Mouse (Mus musculus) cerebral cortex, adult 2 months (tissue): ENCODE data around the gene Gxylt2.

Source experiments
- WGBS: fragments of 180-500 bp; shearing (Covaris S2); methylation state at CpG from one replicate; pipeline ENCODE4 v1.1.7; 2018; 5-methylcytosine and 5-hydroxymethylcytosine counted together

The Gxylt2 gene

DNA sequence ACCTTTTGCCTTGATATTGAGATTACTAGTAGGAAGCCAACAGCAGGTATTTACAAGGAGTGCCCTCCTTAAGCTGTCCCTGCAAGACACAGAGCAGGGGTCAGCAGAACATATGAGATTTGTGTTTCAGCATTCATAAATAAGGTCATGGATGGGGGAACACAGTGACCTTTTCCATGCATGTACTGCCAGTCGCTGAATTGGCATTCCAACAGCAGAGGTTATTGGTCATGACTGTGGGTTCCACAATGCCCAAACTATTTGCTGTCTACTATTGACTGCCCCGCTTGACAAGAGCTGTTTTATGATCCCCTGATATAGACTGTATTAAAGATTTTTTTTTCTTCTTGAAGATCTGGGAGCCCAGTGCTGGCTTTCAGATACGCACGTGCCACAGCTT is 95.2 kb downstream of the Gxylt2 start:
- WGBS = 91% methylated on average over 4 of the region's 4 CpGs

DNA sequence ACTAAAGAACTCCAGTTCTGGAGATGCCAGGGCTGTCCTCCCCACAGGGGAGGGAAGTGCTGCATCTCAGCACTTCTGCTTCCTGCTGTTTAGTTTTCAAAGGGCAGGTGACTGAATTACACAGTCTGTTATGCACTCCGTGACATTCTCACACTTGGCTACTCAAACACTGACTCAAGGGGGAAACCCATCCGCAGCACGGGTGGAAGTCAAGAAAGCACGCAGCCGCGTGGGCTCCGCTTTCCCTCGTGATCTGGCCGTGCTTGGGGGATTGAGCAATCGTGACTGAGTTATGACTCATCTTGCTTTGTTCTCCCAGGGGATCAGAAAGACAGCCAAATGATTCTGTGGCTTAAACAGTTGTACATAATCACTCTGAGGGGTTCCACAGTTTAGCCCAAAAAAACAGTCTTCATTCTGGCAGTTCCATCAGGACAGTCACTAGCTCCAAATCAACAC is 96.0 kb downstream of the Gxylt2 start:
- 45% methylated on average over 10 of the region's 10 CpGs for WGBS

DNA sequence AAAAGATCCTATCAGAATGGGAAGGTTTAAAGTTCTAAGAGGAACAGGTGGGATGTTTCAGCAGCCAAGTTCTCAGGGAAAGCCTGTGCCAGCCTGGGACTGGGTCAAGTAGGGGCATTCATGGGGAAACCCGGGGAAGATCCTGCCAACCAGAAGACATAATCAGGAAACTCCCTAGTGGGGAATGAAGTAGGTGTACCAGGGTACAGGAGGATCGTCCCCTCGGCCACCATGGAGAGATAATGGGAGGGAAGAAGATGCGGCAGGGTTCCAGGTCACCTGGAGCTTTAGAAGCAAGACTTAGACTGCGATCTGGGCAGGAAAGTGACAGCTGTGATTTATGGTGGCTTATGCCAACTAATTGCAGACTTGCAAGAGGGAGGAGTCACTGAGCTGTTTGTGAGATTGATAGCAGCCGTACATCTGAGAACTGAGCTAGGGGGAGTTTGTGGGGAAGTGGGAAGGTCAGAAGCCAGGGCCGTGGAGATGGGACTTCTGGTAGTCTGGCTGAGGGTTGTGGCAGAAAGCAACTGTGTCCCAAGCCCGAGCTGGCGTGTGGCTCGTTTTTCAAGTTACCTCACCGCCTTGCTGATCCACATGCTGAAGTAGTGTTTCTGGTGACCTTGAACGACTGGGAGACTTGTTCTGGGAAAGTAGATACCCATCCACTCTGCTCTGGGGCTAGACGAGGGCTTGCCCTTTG is 98.0 kb downstream of the Gxylt2 start:
- WGBS = 85% methylated on average over 13 of the region's 13 CpGs

GRCm38 (mm10) chr6:100803250-100803649 is 98.7 kb downstream of the Gxylt2 start:
- WGBS = 96% methylated on average over 3 of the region's 3 CpGs

GRCm38 (mm10) chr6:100807187-100807586 is 102.7 kb downstream of the Gxylt2 start:
- 68% methylated on average over 9 of the region's 9 CpGs for WGBS

DNA sequence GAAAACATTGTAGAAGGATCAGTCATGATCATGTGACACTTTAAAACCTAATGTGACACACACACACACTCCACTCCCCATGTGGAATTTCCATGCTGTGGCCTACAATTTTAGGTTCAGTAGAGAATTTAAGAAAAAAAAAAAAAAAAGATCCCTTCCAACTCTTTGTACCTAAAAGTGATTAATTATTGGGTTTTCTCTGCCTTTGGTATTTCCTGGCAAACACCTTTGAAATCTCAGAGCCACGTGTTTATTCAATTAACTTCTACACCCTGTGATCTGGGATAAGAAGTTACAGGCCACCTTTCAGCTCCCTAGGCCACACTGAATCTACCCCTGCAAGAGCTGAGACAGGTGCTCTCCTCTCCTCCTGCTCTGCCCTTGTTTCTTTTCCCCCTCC is 103.2 kb downstream of the Gxylt2 start:
- 71% methylated on average over 1 of the region's 1 CpGs for WGBS

DNA sequence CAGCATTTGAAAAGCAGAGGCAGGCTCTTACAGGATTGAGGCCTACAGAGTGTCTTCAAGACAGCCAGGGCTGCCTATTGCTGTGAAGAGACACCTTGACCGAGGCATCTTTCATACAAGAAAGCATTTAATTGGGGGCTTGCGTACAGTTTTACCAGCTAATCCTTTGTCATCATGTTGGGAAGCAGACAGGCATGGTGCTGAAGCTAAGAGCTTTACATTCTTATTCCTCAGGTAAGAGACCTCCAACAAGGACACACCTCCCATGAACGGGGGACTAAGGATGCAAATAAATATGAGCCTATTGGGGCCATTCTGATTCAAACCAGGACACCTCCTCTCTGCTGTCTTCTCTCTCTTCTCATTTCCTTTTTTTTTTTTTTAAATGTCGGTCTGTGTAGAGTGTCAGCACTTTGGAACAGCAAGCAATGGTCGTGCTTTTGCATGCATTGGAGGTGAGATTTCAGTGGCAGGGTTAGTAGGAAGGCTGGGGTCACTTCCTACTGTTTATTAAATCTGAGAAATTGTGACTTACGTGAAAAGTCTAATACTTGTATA is 103.8 kb downstream of the Gxylt2 start:
- 89% methylated on average over 6 of the region's 6 CpGs for WGBS

DNA sequence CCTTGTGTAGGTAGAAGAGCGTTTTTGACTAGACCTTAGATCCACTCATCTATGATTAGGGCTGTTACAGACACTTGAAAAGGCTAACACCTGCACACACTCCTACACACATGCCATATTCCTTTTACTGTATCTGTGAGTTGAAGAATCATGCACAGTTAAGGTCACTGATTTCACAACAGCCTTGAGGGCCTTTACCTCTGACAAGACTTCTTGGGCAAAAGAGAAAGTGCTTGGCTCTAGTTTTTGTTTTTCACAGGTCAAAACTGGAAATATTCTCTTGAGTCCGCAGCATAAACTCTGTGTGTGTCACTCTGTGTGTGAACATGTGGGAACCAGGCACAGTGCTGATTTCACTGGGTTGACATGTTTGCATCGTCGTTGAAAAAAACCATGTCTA is 105.6 kb downstream of the Gxylt2 start:
- 93% methylated on average over 4 of the region's 4 CpGs for WGBS

GRCm38 (mm10) chr6:100811731-100812130 is 107.2 kb downstream of the Gxylt2 start:
- WGBS = 89% methylated on average over 3 of the region's 3 CpGs

DNA sequence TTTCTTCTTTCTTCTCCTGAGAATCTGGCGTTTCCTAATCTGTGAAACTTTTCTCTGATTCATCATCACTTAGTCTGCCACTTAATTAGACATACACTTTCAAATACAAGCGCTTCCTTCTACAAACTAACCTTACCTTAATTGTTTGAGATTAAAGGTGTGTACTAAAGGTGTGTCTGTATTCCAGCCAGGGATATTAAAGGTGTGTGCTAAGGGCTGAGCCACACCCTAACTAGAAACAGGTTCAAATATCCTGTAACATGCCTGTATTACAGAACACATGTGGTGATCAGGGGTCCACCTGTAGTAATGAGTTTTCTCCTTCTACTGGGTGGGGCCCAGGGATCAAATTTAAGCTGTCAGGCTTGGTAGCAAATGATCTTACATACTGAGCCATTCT is 116.8 kb downstream of the Gxylt2 start:
- 85% methylated on average over 2 of the region's 2 CpGs for WGBS

DNA sequence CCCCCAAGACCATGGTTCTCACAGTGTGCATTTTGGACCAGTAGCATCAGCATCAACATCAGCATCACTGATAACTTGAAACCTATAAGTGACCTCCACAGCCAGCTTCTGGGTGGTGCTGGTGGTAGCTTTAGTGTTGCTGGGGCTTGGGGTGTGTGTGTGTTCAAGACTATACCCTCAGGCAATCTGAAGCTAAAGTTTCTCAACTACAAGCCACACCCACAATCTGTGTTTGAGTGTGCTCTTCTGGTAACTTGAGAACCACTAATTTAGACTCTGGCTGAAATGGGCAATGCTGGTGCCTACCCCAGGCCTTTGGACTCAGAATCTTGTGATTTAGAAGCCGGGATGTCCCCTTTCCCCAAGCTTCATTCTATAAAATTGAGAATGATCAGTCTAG is 118.8 kb downstream of the Gxylt2 start:
- WGBS = 91% methylated on average over 1 of the region's 1 CpGs

GRCm38 (mm10) chr6:100824381-100824965 is 119.9 kb downstream of the Gxylt2 start:
- WGBS = 85% methylated on average over 7 of the region's 7 CpGs

DNA sequence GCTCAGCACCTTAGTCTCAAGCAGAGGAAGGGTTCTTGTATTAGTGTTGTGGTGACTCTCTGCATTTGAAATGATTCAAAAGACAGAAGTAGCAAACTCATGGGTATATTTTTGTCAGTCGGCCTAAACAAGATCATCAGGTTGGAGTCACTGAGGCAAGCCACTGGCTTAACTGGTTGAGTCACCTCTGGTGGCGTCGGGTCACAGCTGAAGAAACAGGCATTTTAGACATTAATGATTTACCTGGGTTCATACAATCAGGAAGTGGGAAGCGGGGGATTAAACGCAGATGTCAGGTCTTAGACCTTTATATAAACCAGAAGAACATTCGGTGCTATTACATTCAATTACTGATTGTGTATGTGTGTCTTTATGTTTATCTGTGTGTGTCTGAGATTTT is 121.5 kb downstream of the Gxylt2 start:
- 96% methylated on average over 6 of the region's 6 CpGs for WGBS

GRCm38 (mm10) chr6:100828565-100828964 is 124.0 kb downstream of the Gxylt2 start:
- WGBS = 82% methylated on average over 7 of the region's 7 CpGs

- 98% methylated on average over 5 of the region's 5 CpGs for WGBS
Observed at GRCm38 (mm10) chr6:100829770-100830169, 125.2 kb downstream of the Gxylt2 start.

- WGBS = 80% methylated on average over 3 of the region's 3 CpGs
Observed at GRCm38 (mm10) chr6:100831188-100831587, 126.7 kb downstream of the Gxylt2 start.

- 87% methylated on average over 6 of the region's 6 CpGs for WGBS
Observed at GRCm38 (mm10) chr6:100831751-100832150, 127.2 kb downstream of the Gxylt2 start.

GRCm38 (mm10) chr6:100833355-100833754 is 128.8 kb downstream of the Gxylt2 start, which contains the start of gene Ppp4r2:
Ppp4r2 (plus strand) TSS chr6:100833622.
- 2% methylated on average over 45 of the region's 50 CpGs for WGBS

DNA sequence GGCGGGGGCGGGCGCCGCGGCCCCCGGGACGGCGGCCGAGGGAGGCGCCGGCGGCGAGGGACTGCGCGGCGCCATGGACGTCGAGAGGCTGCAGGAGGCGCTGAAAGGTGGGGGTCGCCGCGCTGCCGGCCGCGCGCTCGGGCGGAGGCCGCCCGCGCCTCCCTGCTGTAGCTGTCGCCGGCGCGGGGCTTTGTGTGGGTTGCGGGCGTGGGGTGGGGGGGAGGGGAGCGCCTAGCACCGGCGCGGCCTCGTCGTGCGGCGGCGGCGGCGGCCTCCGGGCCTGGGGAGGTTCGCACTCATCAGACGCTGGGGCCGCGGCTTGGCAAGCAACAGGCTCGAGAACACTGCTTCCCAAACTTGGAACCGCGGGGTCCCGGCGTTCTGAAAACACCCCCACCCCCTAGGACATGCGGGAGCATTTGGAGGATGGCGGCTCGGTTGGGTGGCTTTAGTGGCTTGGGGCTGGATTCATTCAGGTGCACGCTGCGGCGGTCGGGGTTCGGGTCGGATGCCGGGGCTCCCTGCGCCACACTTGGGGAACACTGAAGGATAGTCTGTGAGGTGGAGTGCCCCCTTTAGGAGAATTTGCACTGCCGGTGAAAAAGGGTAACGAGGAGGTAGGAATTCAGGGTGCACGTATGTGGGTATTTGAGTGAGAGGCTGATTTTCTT is 129.4 kb downstream of the Gxylt2 start:
- 1% methylated on average over 57 of the region's 72 CpGs for WGBS

DNA sequence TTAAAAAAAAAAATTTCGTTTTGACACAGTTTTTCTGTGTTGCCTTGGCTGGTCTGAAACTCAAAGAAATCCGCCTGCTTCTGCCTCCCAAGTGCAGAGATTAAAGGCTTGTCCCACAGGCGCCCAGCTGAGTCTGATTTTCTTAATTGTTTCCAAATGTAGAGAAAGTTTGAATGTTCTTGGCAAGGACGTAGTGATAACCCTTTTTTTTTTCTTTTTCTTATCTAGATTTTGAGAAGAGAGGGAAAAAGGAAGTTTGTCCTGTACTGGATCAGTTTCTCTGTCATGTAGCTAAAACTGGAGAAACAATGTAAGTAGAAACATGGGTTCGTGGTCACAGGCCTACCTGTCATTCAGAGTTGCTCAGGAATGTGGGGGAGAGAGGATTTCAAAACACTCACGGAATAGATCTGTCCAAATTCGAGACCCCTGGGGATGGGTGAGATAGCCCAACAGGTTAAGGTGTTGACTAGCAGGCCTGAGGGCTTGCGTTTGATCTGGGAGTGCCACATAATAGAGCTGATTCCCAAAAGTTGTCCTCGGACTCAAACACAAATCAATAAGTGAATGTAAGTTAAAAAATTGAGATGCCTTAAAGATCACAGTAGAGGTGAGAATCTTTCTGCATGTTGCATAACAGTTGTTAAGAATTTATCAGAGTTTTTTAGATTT is 130.1 kb downstream of the Gxylt2 start:
- 33% methylated on average over 9 of the region's 9 CpGs for WGBS

DNA sequence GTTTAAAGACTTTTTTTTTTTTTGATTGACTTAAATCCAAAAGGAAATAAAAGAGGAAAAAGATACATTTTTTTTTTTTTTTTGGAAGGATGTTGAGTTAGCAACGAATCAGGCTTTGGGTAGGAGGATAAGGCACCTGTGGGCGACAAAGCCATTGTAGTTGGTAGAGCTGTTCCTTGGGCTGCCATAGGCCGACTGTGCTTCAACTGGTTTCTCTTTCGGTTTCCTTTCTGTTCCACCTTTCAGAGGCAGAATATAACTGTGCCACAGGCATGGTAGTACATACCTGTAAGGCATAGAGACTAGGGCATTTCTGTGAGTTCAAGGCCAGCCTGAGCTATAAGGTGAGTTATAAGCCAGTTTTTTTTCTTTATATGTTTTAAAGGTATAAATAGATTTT is 140.5 kb downstream of the Gxylt2 start:
- 81% methylated on average over 4 of the region's 4 CpGs for WGBS

DNA sequence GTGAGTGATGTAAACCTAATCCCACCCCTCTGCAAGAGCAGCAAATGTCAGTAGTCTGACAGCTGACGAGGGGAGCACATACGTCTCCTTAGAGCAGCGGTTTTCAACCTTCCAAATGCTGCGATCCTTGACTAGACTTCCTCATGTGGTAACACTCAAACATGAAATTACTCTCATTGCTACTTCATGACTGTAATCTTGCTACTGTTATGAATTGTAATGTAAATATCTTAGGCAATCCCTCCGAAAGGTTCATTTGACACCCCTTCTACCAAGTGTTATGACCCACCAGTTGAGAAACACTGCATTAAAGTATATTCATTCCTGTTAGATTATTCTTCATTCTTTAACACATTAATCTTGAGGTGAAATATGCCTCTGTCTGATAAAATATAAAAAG is 142.7 kb downstream of the Gxylt2 start:
- 94% methylated on average over 5 of the region's 5 CpGs for WGBS
